Mouse (Mus musculus): Measurements from ENCODE around the gene Gm5485.

DNA sequence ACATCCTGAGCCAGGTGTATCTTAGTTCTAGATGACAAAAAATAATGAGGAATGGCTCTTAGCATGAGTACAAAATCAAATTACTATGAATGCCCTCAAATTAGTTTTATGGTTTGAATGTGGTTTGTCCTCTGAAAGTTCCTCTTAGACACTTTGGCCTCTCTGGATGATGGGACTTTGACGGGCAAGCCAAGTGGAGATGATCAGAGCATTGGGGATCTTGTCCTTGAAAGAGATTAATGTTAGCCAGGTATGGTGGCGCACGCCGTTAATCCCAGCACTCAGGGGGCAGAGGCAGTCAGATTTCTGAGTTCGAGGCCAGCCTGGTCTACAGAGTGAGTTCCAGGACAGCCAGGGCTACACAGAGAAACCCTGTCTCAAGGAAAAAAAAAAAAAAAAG, 32.4 kb upstream of the Gm5485 start:
- TF ChIP-seq CTCF (IDR thresholded peaks at IDR 0.05; ENCODE audit: insufficient read depth, low read length) (no peak), POLR2A (IDR thresholded peaks at IDR 0.05; ENCODE audit: borderline replicate concordance, extremely low read depth, low read depth, low read length) (no peak)

All from lung, adult 2 months (tissue).